Mouse (Mus musculus): ENCODE measurements around the gene Inpp5a.

The Inpp5a gene

DNA sequence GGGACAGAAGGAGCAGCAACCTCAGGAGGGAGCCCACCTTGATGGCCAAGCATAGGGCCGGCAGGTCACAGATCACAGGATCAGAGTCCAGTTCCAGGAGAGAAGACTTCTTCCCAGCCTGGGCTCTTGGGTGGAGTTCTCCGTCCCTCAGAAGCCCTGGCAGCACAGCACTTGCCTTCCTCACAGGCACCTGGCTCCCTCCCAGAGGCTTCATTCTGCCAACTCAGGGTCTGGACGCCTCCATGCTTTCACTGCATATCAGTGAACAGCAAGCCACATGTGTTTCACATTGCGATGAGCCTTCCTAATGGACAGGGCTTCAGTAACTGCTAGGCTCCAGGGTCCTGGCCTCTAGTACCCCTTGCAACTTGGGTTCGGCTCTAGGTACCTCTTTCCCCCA, 147.4 kb downstream of the Inpp5a start:
- no peak for DNase-seq (ENCODE audit: low spot score in 2 of 2)

DNA sequence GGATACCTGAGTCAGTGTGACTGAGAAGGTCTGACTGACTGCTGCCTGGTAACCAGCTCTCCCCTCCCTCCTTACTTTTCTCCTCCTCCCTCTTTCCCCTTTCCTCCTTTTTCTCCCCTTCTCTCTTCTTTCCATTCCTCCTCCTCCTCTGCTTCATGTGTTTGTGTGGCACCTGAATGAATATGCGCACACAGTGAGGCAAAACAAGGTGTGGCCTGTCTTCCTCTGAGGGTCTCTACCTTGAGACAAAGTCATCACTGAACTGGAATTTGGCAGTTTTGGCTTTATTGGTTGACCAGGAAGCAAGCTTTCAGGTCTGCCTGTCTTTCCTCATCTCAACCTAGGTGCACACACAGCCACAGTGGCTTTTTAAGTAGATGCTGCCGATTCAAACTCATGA, 147.9 kb downstream of the Inpp5a start:
- DNase-seq (ENCODE audit: low spot score in 2 of 2): no peak

- no peak for DNase-seq (ENCODE audit: low spot score in 2 of 2)
These were observed 148.9 kb downstream of the Inpp5a start for GRCm38 (mm10) chr7:139537831-139538230.

GRCm38 (mm10) chr7:139538541-139538940, 149.6 kb downstream of the Inpp5a start:
- no peak for DNase-seq (ENCODE audit: low spot score in 2 of 2)

GRCm38 (mm10) chr7:139540601-139541000, 151.7 kb downstream of the Inpp5a start:
- DNase-seq (ENCODE audit: low spot score in 2 of 2): no peak

DNA sequence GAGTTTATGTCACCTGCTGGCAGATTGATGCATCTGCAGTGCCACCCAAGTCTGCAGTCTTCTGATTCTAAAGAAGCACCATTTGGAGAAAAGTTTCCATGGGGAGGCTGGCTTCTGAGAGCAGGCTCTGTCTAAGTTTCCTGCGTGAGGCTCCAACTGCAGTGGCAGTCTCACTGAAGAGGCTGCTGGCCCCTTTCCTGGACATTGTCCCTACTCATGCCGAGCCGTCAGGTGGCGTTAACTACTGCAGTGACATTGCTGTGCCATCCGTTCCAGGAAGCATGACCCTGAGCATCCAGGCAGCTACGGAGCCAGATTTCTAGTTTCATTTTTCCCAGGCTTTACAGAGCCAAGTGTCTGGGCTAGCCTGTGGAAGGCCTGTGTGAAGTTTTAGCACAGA, 152.5 kb downstream of the Inpp5a start:
- DNase-seq (ENCODE audit: low spot score in 2 of 2): no peak

DNA sequence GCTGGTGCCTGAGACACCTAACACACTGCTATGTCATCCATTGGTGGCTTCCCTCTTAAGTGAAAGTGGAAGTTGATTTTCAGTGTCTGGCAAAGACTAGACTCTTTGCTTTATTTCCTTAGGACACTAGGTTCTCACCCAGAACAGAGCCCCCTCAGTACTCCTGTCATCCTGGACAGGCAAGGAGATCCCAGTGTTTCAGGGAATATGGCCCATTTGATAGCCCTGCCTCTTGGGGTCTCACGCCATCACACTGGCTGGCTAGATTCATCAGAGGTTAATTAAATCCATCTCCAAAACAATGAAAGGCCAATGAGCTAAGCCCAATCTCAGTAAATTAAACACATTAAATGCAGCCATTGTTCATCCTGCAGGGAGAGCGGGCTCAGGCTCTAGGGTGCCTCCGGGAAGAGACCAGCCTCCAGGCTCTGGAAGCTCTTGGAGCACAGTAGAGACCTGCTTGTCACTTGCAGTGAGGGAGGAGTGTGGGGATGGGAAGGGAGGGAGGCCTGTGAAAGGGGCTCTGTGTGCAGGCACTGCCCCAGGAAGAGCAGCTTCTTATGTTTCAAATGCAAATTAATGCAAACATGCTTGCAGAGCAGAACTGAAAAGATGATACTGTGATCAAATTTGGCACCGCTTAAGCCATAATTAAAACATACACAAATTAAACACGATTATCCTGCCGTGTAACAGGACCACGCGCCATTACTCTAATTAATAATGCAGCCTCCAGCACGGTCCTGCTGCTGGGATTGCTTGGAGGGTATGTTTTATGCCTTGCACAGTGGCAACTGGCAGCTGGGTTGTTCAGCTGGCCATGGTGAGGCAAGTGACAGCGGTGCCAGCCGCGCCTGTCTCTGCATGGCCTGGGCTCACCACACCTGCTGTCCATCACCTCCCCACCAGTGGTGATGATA, 156.1 kb downstream of the Inpp5a start:
- no peak for DNase-seq (ENCODE audit: low spot score in 2 of 2)

DNA sequence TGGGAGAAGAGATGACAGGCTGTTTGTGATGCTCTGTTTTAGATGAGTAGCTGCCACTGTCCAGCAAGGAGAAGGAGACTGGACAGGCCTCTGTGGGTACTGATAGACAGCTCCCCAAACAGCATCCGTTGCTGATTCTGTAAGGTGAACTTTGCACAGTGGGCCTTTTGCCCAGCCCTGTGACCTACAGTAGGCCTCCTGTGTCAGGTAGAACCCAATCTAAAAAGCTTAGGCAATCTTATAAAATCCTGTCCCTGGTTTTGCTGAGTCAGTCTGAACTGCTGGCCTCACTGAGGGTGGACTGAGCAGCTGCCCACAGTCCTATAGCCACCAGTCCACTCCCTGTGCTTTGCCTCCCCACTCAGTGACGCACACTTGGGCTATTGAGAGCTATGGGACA, 158.4 kb downstream of the Inpp5a start:
- DNase-seq (ENCODE audit: low spot score in 2 of 2): no peak

- DNase-seq (ENCODE audit: low spot score in 2 of 2): no peak
These were observed 161.3 kb downstream of the Inpp5a start for GRCm38 (mm10) chr7:139550086-139550783.

- no peak for DNase-seq (ENCODE audit: low spot score in 2 of 2)
These were observed 162.6 kb downstream of the Inpp5a start for GRCm38 (mm10) chr7:139551519-139551918.

GRCm38 (mm10) chr7:139556331-139556730, 167.4 kb downstream of the Inpp5a start:
- DNase-seq (ENCODE audit: low spot score in 2 of 2): no peak

GRCm38 (mm10) chr7:139556746-139557526, 168.0 kb downstream of the Inpp5a start:
- DNase-seq (ENCODE audit: low spot score in 2 of 2): no peak

GRCm38 (mm10) chr7:139559659-139560058, 170.8 kb downstream of the Inpp5a start:
- DNase-seq (ENCODE audit: low spot score in 2 of 2): no peak

GRCm38 (mm10) chr7:139563425-139563824, 174.5 kb downstream of the Inpp5a start:
- DNase-seq (ENCODE audit: low spot score in 2 of 2): no peak

DNA sequence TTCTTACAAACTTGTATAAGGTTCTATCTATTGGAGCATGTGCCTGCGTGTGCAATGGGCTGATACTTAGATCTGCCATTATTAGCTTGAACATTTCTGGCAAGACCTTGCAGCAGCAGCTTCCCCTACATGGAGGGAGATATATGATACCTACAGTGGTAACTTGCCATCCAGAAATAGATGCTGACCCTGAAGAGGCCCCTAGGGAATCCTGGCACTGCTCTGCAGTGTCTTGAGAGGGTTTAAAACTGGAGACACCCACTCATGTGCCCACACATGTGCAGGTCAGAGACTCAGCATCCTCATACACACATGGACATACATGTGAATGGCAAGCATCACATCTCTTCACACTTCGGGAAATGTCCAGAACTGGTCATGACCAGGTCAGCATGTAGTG, 175.3 kb downstream of the Inpp5a start:
- DNase-seq (ENCODE audit: low spot score in 2 of 2): no peak

DNA sequence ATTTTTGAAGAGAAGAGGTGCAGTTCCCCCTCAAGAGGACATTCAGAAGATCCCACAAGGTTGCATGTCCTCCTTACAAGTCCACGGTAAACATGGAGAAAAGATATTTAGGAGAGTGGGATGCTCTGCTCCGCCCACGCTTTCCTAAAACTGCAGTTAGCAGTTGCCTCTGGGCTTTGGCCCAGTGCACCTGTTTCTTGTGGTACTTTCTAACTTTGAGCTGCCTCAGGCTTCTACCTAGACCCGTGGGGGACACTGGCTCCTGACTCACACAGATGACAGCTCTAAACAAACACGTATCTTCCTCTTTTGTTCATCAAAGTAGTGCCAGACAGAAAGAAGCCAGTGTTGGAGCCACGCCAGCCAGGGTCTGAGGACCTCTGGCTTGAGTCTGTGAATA, 177.1 kb downstream of the Inpp5a start:
- DNase-seq (ENCODE audit: low spot score in 2 of 2): no peak

GRCm38 (mm10) chr7:139566533-139566932, 177.6 kb downstream of the Inpp5a start:
- no peak for DNase-seq (ENCODE audit: low spot score in 2 of 2)

DNA sequence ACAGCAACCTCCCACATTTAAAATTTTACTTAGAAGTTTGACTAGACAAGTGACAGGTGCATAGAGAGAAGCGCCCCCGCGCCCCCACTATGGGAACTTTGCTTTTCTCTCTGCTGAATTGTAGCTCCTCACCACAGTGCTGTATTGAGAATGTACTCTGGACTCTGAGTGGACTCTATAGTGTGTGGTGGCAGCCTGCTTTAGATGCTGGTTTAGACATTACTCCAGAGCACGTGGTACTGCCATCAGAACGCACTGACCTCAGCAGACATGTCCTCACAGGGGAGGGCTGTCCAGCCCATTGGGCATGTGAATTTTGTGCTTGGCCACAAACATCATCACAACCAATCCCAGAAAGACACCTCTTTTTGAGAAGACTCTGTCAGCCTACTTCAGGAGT, 181.9 kb downstream of the Inpp5a start:
- no peak for DNase-seq (ENCODE audit: low spot score in 2 of 2)

DNA sequence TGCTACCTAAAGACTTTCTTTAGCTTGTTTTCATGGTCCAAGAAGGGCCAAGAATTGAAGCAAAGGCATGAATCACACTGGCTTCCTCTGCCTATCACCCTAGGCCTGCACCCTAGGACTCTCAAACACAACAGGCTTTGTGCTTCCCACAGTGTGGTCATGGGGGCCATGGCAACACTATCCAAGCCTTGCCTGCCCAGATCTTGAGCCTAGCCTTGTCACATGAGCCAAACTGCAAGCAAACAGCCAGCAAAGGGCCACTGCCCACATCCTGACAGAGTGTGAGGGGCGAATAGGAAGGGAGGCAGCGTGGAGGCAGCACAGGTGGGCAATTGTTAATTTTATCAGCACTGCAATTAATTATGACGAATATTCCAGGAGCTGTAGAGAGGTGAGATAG, 183.8 kb downstream of the Inpp5a start:
- DNase-seq (ENCODE audit: low spot score in 2 of 2): no peak

DNA sequence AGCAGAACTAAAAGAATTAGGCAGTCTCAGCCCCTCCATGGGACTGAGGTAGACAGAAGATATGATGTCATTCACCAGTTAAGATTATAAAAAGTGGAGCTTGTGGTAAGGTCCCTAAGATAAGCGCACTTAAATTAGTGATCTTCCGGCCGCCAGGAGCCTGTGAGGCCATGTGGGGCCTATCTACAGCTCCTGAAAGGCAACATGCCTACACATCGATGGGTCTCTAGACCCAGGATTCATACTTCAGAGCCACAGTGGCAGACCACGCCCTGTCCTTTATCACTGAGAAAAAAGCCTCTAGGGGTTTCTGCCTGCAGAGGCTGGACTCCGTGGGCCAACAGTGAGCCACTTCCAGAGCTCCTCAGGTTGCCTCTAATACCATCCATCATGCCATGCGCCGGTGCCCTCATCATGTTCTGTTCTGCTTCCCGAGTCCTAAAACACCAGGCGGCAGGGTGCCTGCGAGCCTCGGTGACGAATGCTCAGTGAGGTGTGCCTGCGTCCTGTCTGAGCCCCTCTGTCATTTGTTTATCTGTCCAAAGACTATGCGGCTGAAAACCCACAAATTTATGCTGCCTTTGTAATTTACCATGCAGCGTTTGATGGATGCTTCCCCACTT, 187.3 kb downstream of the Inpp5a start:
- no peak for DNase-seq (ENCODE audit: low spot score in 2 of 2)

DNA sequence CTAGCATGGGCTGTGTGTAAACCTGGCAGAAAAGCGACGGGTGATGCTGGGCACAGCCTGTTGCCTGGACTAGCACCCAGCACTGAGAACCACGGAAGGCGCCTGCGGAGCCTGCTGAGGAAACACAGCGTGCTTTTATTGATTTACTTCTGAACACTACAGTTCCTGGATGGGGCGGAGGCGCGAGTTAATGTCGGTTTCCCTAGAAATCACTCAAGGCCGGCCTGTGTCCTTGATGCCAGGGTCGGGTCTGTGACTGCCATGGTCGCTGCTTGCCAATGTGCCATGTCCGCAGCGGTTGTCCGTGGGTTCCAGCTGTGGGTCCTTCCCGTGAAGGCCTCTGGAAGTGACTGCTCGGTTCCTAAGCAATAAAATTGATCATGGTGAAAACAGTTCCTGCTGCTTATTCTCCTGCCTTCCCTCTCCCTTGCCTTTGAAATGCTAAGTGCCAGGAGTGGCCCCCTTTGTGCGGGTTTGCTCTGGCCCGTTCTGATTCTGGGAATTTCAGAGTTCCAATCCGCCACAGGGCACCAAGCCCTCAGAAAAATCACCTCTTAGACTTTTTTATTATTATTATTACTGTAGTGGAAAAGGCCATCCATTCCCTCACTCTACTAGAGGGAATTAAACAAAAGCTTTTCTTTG, 190.5 kb downstream of the Inpp5a start:
- no peak for DNase-seq (ENCODE audit: low spot score in 2 of 2)
